Mouse (Mus musculus): ENCODE results near the gene Lpp. TPM values are rescaled to one million over a fixed set of nuclear protein-coding genes. Genes with fewer than 3 reads are reported as not detected.

Lpp gene
- polyA plus RNA-seq, 1 experiment from 2014 or later = 63.0 TPM

- no peaks in the 10 kb centered on the region for H3K9me3 ChIP-seq
- no peak overlapping the region for H3K9ac ChIP-seq
- no peak overlapping the region for H3K27ac ChIP-seq
- H3K36me3 ChIP-seq = no peaks in the 10 kb centered on the region
- no peak overlapping the region for H3K4me2 ChIP-seq (replicated peaks)
- 84% methylated on average over 2 of the region's 2 CpGs for WGBS
- H3K4me3 ChIP-seq (replicated peaks) = no peak overlapping the region
- no peaks in the 10 kb centered on the region for H3K27me3 ChIP-seq (replicated peaks)
- peaks cover 18% of the 10 kb centered on the region for H3K4me1 ChIP-seq (replicated peaks)
- no peak for ATAC-seq
Observed at GRCm38 (mm10) chr16:24463842-24464241, 70.5 kb downstream of the Lpp start.

GRCm38 (mm10) chr16:24464436-24464835 is 71.1 kb downstream of the Lpp start:
- Histone ChIP-seq H3K36me3 (no peaks in the 10 kb centered on the region), H3K4me1 (replicated peaks) (peaks cover 16% of the 10 kb centered on the region), H3K4me3 (replicated peaks) (no peak overlapping the region), H3K9me3 (no peaks in the 10 kb centered on the region), H3K27me3 (replicated peaks) (no peaks in the 10 kb centered on the region), H3K4me2 (replicated peaks) (no peak overlapping the region), H3K9ac (no peak overlapping the region), H3K27ac (0 out of 2 replicates have a peak overlapping the region, but pooled peaks have one; percentile 15)
- WGBS = 68% methylated on average over 5 of the region's 5 CpGs
- no peak for ATAC-seq

GRCm38 (mm10) chr16:24465633-24466032 is 72.3 kb downstream of the Lpp start:
- Histone ChIP-seq H3K4me1 (replicated peaks) (peaks cover 12% of the 10 kb centered on the region), H3K27ac (no peak overlapping the region), H3K9me3 (no peaks in the 10 kb centered on the region), H3K27me3 (replicated peaks) (no peaks in the 10 kb centered on the region), H3K4me2 (replicated peaks) (no peak overlapping the region), H3K9ac (no peak overlapping the region), H3K4me3 (replicated peaks) (no peak overlapping the region), H3K36me3 (no peaks in the 10 kb centered on the region)
- ATAC-seq = no peak
- WGBS = 77% methylated on average over 5 of the region's 5 CpGs

- Histone ChIP-seq H3K27ac (no peak overlapping the region), H3K36me3 (no peaks in the 10 kb centered on the region), H3K9me3 (no peaks in the 10 kb centered on the region), H3K4me1 (replicated peaks) (peaks cover 12% of the 10 kb centered on the region; the same call in 1 of the 2 replicates), H3K4me2 (replicated peaks) (no peak overlapping the region), H3K9ac (no peak overlapping the region), H3K4me3 (replicated peaks) (no peak overlapping the region), H3K27me3 (replicated peaks) (no peaks in the 10 kb centered on the region)
- peak; percentile 46; the same call in 1 of the 2 replicates for ATAC-seq
- 67% methylated on average over 17 of the region's 17 CpGs for whole genome bisulfite sequencing
Observed at GRCm38 (mm10) chr16:24467544-24468290, 74.4 kb downstream of the Lpp start.

- peak; percentile 84 for ATAC-seq
- H3K27ac ChIP-seq = peak overlapping the region; percentile 77; the same call in 1 of the 2 replicates
- H3K4me2 ChIP-seq (replicated peaks) = no peak overlapping the region; the same call in 1 of the 2 replicates
- no peaks in the 10 kb centered on the region for H3K27me3 ChIP-seq (replicated peaks)
- H3K4me1 ChIP-seq (replicated peaks) = peaks cover 14% of the 10 kb centered on the region
- no peaks in the 10 kb centered on the region for H3K36me3 ChIP-seq
- H3K4me3 ChIP-seq (replicated peaks) = no peak overlapping the region
- WGBS = 28% methylated on average over 3 of the region's 3 CpGs
- H3K9ac ChIP-seq = no peak overlapping the region
- no peaks in the 10 kb centered on the region for H3K9me3 ChIP-seq
Observed at GRCm38 (mm10) chr16:24469313-24469712, 76.0 kb downstream of the Lpp start.

GRCm38 (mm10) chr16:24470601-24471000 is 77.3 kb downstream of the Lpp start:
- H3K4me2 ChIP-seq (replicated peaks) = no peak overlapping the region
- 60% methylated on average over 1 of the region's 1 CpGs for WGBS
- no peak overlapping the region for H3K27ac ChIP-seq
- H3K4me3 ChIP-seq (replicated peaks) = no peak overlapping the region
- no peaks in the 10 kb centered on the region for H3K9me3 ChIP-seq
- ATAC-seq = no peak
- H3K36me3 ChIP-seq = no peaks in the 10 kb centered on the region
- no peak overlapping the region for H3K9ac ChIP-seq
- no peaks in the 10 kb centered on the region for H3K27me3 ChIP-seq (replicated peaks)
- peaks cover 19% of the 10 kb centered on the region for H3K4me1 ChIP-seq (replicated peaks)

- H3K4me1 ChIP-seq (replicated peaks) = peaks cover 23% of the 10 kb centered on the region
- H3K36me3 ChIP-seq = no peaks in the 10 kb centered on the region
- no peak for ATAC-seq
- no peak overlapping the region for H3K4me3 ChIP-seq (replicated peaks)
- 50% methylated on average over 4 of the region's 4 CpGs for WGBS
- no peaks in the 10 kb centered on the region for H3K27me3 ChIP-seq (replicated peaks)
- H3K4me2 ChIP-seq (replicated peaks) = no peak overlapping the region
- no peak overlapping the region for H3K9ac ChIP-seq
- H3K27ac ChIP-seq = no peak overlapping the region
- no peaks in the 10 kb centered on the region for H3K9me3 ChIP-seq
Observed at GRCm38 (mm10) chr16:24471029-24471428, 77.7 kb downstream of the Lpp start.

- no peaks in the 10 kb centered on the region for H3K9me3 ChIP-seq
- H3K27me3 ChIP-seq (replicated peaks) = no peaks in the 10 kb centered on the region
- H3K4me1 ChIP-seq (replicated peaks) = peaks cover 30% of the 10 kb centered on the region
- no peak overlapping the region for H3K4me2 ChIP-seq (replicated peaks)
- no peaks in the 10 kb centered on the region for H3K36me3 ChIP-seq
- no peak overlapping the region for H3K9ac ChIP-seq
- ATAC-seq = no peak
- H3K27ac ChIP-seq = no peak overlapping the region
- WGBS = 89% methylated on average over 1 of the region's 1 CpGs
- H3K4me3 ChIP-seq (replicated peaks) = no peak overlapping the region
Observed at GRCm38 (mm10) chr16:24471801-24472200, 78.5 kb downstream of the Lpp start.

GRCm38 (mm10) chr16:24473966-24474365 is 80.7 kb downstream of the Lpp start:
- Histone ChIP-seq H3K27me3 (replicated peaks) (no peaks in the 10 kb centered on the region), H3K4me2 (replicated peaks) (no peak overlapping the region), H3K9me3 (no peaks in the 10 kb centered on the region), H3K4me3 (replicated peaks) (no peak overlapping the region), H3K36me3 (no peaks in the 10 kb centered on the region), H3K9ac (no peak overlapping the region), H3K27ac (no peak overlapping the region), H3K4me1 (replicated peaks) (peaks cover 36% of the 10 kb centered on the region)
- WGBS = 60% methylated on average over 3 of the region's 3 CpGs
- ATAC-seq = no peak

GRCm38 (mm10) chr16:24474781-24475180 is 81.5 kb downstream of the Lpp start:
- Histone ChIP-seq H3K36me3 (no peaks in the 10 kb centered on the region), H3K4me3 (replicated peaks) (no peak overlapping the region), H3K27me3 (replicated peaks) (no peaks in the 10 kb centered on the region), H3K9ac (no peak overlapping the region), H3K4me2 (replicated peaks) (no peak overlapping the region), H3K27ac (no peak overlapping the region), H3K9me3 (no peaks in the 10 kb centered on the region), H3K4me1 (replicated peaks) (peaks cover 39% of the 10 kb centered on the region)
- 54% methylated on average over 6 of the region's 6 CpGs for WGBS
- ATAC-seq = no peak

- no peaks in the 10 kb centered on the region for H3K9me3 ChIP-seq
- 51% methylated on average over 8 of the region's 8 CpGs for WGBS
- no peak overlapping the region for H3K9ac ChIP-seq
- H3K4me1 ChIP-seq (replicated peaks) = peaks cover 37% of the 10 kb centered on the region
- peak; percentile 61 for ATAC-seq
- no peak overlapping the region for H3K4me2 ChIP-seq (replicated peaks)
- no peak overlapping the region for H3K4me3 ChIP-seq (replicated peaks)
- no peaks in the 10 kb centered on the region for H3K27me3 ChIP-seq (replicated peaks)
- H3K27ac ChIP-seq = 0 out of 2 replicates have a peak overlapping the region, but pooled peaks have one; percentile 9
- H3K36me3 ChIP-seq = no peaks in the 10 kb centered on the region
Observed at GRCm38 (mm10) chr16:24475305-24475947, 82.1 kb downstream of the Lpp start.

GRCm38 (mm10) chr16:24476911-24477401 is 83.6 kb downstream of the Lpp start:
- H3K36me3 ChIP-seq = no peaks in the 10 kb centered on the region
- H3K9ac ChIP-seq = no peak overlapping the region
- H3K4me2 ChIP-seq (replicated peaks) = no peak overlapping the region
- no peaks in the 10 kb centered on the region for H3K27me3 ChIP-seq (replicated peaks)
- no peaks in the 10 kb centered on the region for H3K9me3 ChIP-seq
- peaks cover 37% of the 10 kb centered on the region for H3K4me1 ChIP-seq (replicated peaks)
- H3K4me3 ChIP-seq (replicated peaks) = no peak overlapping the region
- peak overlapping the region; percentile 0; the same call in 1 of the 2 replicates for H3K27ac ChIP-seq
- WGBS = 17% methylated on average over 3 of the region's 3 CpGs
- ATAC-seq = peak; percentile 66
